In genomic region chr7:16859902-16860651, GRCm38 (mm10) we compare ENCODE assay signal across 10 mouse cellular contexts. TPM values are rescaled to one million over a fixed set of nuclear protein-coding genes. Genes with fewer than 3 reads are reported as not detected.
DNase-seq lines count a peak whose midpoint lies in the region; ATAC-seq and TF ChIP-seq lines count a peak whose summit lies in the region.
"Had no signal": no experiment of that assay in that cellular context is flagged by ENCODE, and none has a peak within 500 bp of the region (broad histone marks: within the 10 kb centered on the region; RNA-seq: fewer than 3 reads in every experiment).

No protein-coding gene starts in this region.

- peak; percentile 89 for TF ChIP-seq CTCF in left cerebral cortex, adult 2 months (IDR thresholded peaks at IDR 0.05)

- peak; percentile 68 for ATAC-seq in megakaryocyte, adult 5-6 weeks (ENCODE audit: poor library complexity, severe bottlenecking)

- peak; percentile 75 for DNase-seq in adrenal gland, postnatal 10 days
- DNase-seq in adrenal gland, adult 2 months, result no peak
- no peak for DNase-seq in left cerebral cortex, adult 2 months (ENCODE audit: extremely low spot score in 1 of 2, low spot score in 2 of 2)
- DNase-seq in left cerebral cortex, postnatal 10 days (ENCODE audit: extremely low spot score in 1 of 2, low spot score in 2 of 2), result no peak
- DNase-seq in adipocyte (ENCODE audit: low spot score), result peak; percentile 45
- peak; percentile 54 to 71 for DNase-seq in heart, postnatal 36 days
- no peak for DNase-seq in gastrocnemius, adult 18-20 months (ENCODE audit: low spot score)

- H3K4me3 ChIP-seq in left cerebral cortex, adult 2 months, result no peak overlapping the region
- H3K4me3 ChIP-seq: lung, embryonic 15.5 days; stomach, embryonic 15.5 days had no signal

- no peak overlapping the region for H3K27ac ChIP-seq in left cerebral cortex, adult 2 months
- H3K27ac ChIP-seq: lung, embryonic 15.5 days; stomach, embryonic 15.5 days had no signal

- intact Hi-C loops in left cerebral cortex, adult 2 months (cut with DNase I), result loop anchor here (5.0 kb wide), 1 partner anchor 42 kb away; no protein-coding TSS in a partner anchor
- intact Hi-C loops in left cerebral cortex, postnatal 10 days (cut with DNase I), result loop anchor here (10.0 kb wide), 1 partner anchor 55 kb away; no protein-coding TSS in a partner anchor
- intact Hi-C loops in heart, postnatal 36 days (cut with DNase I), result loop anchor here (1.0 to 2.0 kb wide), 2 partner anchors 32 to 33 kb away; no protein-coding TSS in a partner anchor

RNA-seq across cellular contexts. Expression of gene Dact3, which starts 15.0 kb away (rescaled TPM):
- total RNA-seq in adrenal gland, postnatal 10 days (2021), result 1 to 10 TPM; 5.7 to 7.0 TPM
- 1 to 10 TPM; 2.5 to 5.3 TPM for total RNA-seq in adrenal gland, adult 2 months (2021)
- 16.2 and 22.1 TPM in 2 replicates for polyA plus RNA-seq in adrenal gland, adult 2 months (2012; rRNA removed)
- total RNA-seq in left cerebral cortex, adult 2 months (2021), result 100 to 1,000 TPM; 188 to 196 TPM
- total RNA-seq in left cerebral cortex, postnatal 10 days (2021), result 100 to 1,000 TPM; 103 TPM
- 10 to 100 TPM; 11.2 to 11.7 TPM for total RNA-seq in heart, postnatal 36 days (2021)
- total RNA-seq in megakaryocyte, adult 5-6 weeks (2015), result 0.09 and 0.23 TPM in 2 replicates
- 0.15 and 0.16 TPM in 2 replicates for total RNA-seq in megakaryocyte, adult 5-6 weeks (2017)
- 1 to 10 TPM in 1 of 2 experiments, under 1 TPM in 1; 0.89 to 1.6 TPM for total RNA-seq in gastrocnemius, adult 18-20 months (2021)

RNA-seq across cellular contexts. Expression of gene Prkd2, which starts 17.4 kb away (rescaled TPM):
- total RNA-seq in adrenal gland, postnatal 10 days (2021), result 10 to 100 TPM; 22.2 to 27.2 TPM
- total RNA-seq in adrenal gland, adult 2 months (2021), result 10 to 100 TPM; 16.0 to 18.4 TPM
- 39.2 and 47.2 TPM in 2 replicates for polyA plus RNA-seq in adrenal gland, adult 2 months (2012; rRNA removed)
- total RNA-seq in left cerebral cortex, adult 2 months (2021), result 10 to 100 TPM in 1 of 2 experiments, 1 to 10 TPM in 1; 6.3 to 12.0 TPM
- total RNA-seq in left cerebral cortex, postnatal 10 days (2021), result 1 to 10 TPM; 6.4 to 6.8 TPM
- 10 to 100 TPM; 17.8 to 19.3 TPM for total RNA-seq in heart, postnatal 36 days (2021)
- total RNA-seq in megakaryocyte, adult 5-6 weeks (2015), result 8.8 and 14.0 TPM in 2 replicates
- total RNA-seq in megakaryocyte, adult 5-6 weeks (2017), result 9.4 and 10.1 TPM in 2 replicates
- 1 to 10 TPM; 4.9 to 5.9 TPM for total RNA-seq in gastrocnemius, adult 18-20 months (2021)

RNA-seq across cellular contexts. Expression of gene Gng8, which starts 31.5 kb away (rescaled TPM):
- 1 to 10 TPM in 1 of 2 experiments, under 1 TPM in 1; 0.84 to 2.0 TPM for total RNA-seq in adrenal gland, postnatal 10 days (2021)
- under 1 TPM; 0.43 to 0.69 TPM for total RNA-seq in adrenal gland, adult 2 months (2021)
- 1.0 and 1.7 TPM in 2 replicates for polyA plus RNA-seq in adrenal gland, adult 2 months (2012; rRNA removed)
- 1 to 10 TPM; 1.8 to 2.7 TPM for total RNA-seq in left cerebral cortex, adult 2 months (2021)
- total RNA-seq in left cerebral cortex, postnatal 10 days (2021), result under 1 TPM; 0.73 to 0.81 TPM
- total RNA-seq in heart, postnatal 36 days (2021), result 1 to 10 TPM in 1 of 2 experiments, under 1 TPM in 1; 0.54 to 1.3 TPM
- not detected in 2 replicates for total RNA-seq in megakaryocyte, adult 5-6 weeks (2015)
- total RNA-seq in megakaryocyte, adult 5-6 weeks (2017), result 0.48 TPM in 1 of 2 replicates, not detected in the other
- total RNA-seq in gastrocnemius, adult 18-20 months (2021), result under 1 TPM; 0.37 to 0.71 TPM

RNA-seq across cellular contexts. Expression of gene Fkrp, which starts 43.5 kb away (rescaled TPM):
- 10 to 100 TPM; 22.4 to 22.6 TPM for total RNA-seq in adrenal gland, postnatal 10 days (2021)
- total RNA-seq in adrenal gland, adult 2 months (2021), result 10 to 100 TPM; 23.9 to 29.5 TPM
- 46.3 and 49.6 TPM in 2 replicates for polyA plus RNA-seq in adrenal gland, adult 2 months (2012; rRNA removed)
- 10 to 100 TPM; 51.0 to 52.2 TPM for total RNA-seq in left cerebral cortex, adult 2 months (2021)
- total RNA-seq in left cerebral cortex, postnatal 10 days (2021), result 10 to 100 TPM; 49.9 to 51.7 TPM
- total RNA-seq in heart, postnatal 36 days (2021), result 10 to 100 TPM; 47.2 to 49.1 TPM
- 8.1 and 12.4 TPM in 2 replicates for total RNA-seq in megakaryocyte, adult 5-6 weeks (2015)
- 8.1 and 10.6 TPM in 2 replicates for total RNA-seq in megakaryocyte, adult 5-6 weeks (2017)
- total RNA-seq in gastrocnemius, adult 18-20 months (2021), result 10 to 100 TPM; 51.7 to 58.0 TPM

RNA-seq across cellular contexts. Expression of gene Strn4, which starts 44.4 kb away (rescaled TPM):
- total RNA-seq in adrenal gland, postnatal 10 days (2021), result 10 to 100 TPM; 63.8 to 72.8 TPM
- total RNA-seq in adrenal gland, adult 2 months (2021), result 10 to 100 TPM; 58.9 to 64.1 TPM
- 121 and 138 TPM in 2 replicates for polyA plus RNA-seq in adrenal gland, adult 2 months (2012; rRNA removed)
- total RNA-seq in left cerebral cortex, adult 2 months (2021), result 100 to 1,000 TPM; 287 to 321 TPM
- 100 to 1,000 TPM; 269 to 272 TPM for total RNA-seq in left cerebral cortex, postnatal 10 days (2021)
- total RNA-seq in heart, postnatal 36 days (2021), result 10 to 100 TPM; 54.1 to 61.3 TPM
- 25.7 and 27.6 TPM in 2 replicates for total RNA-seq in megakaryocyte, adult 5-6 weeks (2015)
- total RNA-seq in megakaryocyte, adult 5-6 weeks (2017), result 45.9 and 50.0 TPM in 2 replicates
- total RNA-seq in gastrocnemius, adult 18-20 months (2021), result 10 to 100 TPM in 1 of 2 experiments, 1 to 10 TPM in 1; 9.8 to 13.6 TPM

Comparison
In these comparisons a context has a peak if more than half of its experiments do, and no peak if none do; other contexts are left out.
1. DNase-seq: peak in adrenal gland, postnatal 10 days (single experiment), adipocyte (single experiment) and heart, postnatal 36 days (2 of 2); none in adrenal gland, adult 2 months (single experiment), left cerebral cortex, adult 2 months (0 of 2), left cerebral cortex, postnatal 10 days (0 of 2) and gastrocnemius, adult 18-20 months (single experiment).
2. RNA of gene Dact3, which starts 15.0 kb away (total RNA-seq): 188 to 196 TPM in left cerebral cortex, adult 2 months and 103 TPM in left cerebral cortex, postnatal 10 days; 11.2 to 11.7 TPM in heart, postnatal 36 days, 5.7 to 7.0 TPM in adrenal gland, postnatal 10 days, 2.5 to 5.3 TPM in adrenal gland, adult 2 months, 0.89 to 1.6 TPM in gastrocnemius, adult 18-20 months and 0.09 to 0.23 TPM in megakaryocyte, adult 5-6 weeks; every median in the first group is over 4 times any median in the second.